Mouse (Mus musculus) MEL (cell line): ENCODE data around the gene Col5a3. TPM values are rescaled to one million over a fixed set of nuclear protein-coding genes. Genes with fewer than 3 reads are reported as not detected.

ENCODE experiments used
- DNase-seq: peaks from one replicate; pipeline ENCODE4 v3.0.0; 2011; ENCODE audit warnings: low read depth, low spot score
- H3K27ac ChIP-seq: 2 replicates; pipeline ENCODE4 v1.5.1; 2012; ENCODE audit warnings: low read depth, mild to moderate bottlenecking, control low read depth, low read length, moderate library complexity; ENCODE audit not compliant: control insufficient read depth
- H3K27me3 ChIP-seq, 2 experiments: fragments of 150-350 bp in 1 of 2; sonication (generic) in 1 of 2; 2 replicates each; pipeline ENCODE4 v1.6.1; 2012; ENCODE audit warnings: low read length in 2 of 2, mild to moderate bottlenecking in 2 of 2, improper control_type of control experiment in 1 of 2, moderate library complexity in 1 of 2; ENCODE audit not compliant: insufficient read depth in 2 of 2, control insufficient read depth in 1 of 2
- H3K36me3 ChIP-seq, 2 experiments: 2 replicates each; pipeline ENCODE4 v1.6.1; 2012 to 2014; ENCODE audit warnings: low read length in 2 of 2, improper control_type of control experiment in 1 of 2, inconsistent platforms in 1 of 2, mild to moderate bottlenecking in 1 of 2; ENCODE audit not compliant: insufficient read depth in 2 of 2, control insufficient read depth in 1 of 2
- H3K4me1 ChIP-seq, 2 experiments: fragments of 150-350 bp in 1 of 2; sonication (generic) in 1 of 2; 2 replicates each; pipeline ENCODE4 v1.6.1; 2012; ENCODE audit warnings: low read length in 2 of 2, improper control_type of control experiment in 1 of 2, mild to moderate bottlenecking in 1 of 2; ENCODE audit not compliant: insufficient read depth in 2 of 2, control insufficient read depth in 1 of 2
- H3K4me3 ChIP-seq, 2 experiments: fragments of 150-350 bp in 1 of 2; sonication (generic) in 1 of 2; 2 replicates each; pipeline ENCODE4 v1.5.1; 2012; ENCODE audit warnings: low read depth in 2 of 2, low read length in 2 of 2, mild to moderate bottlenecking in 2 of 2, moderate library complexity in 2 of 2, control low read depth in 1 of 2, improper control_type of control experiment in 1 of 2; ENCODE audit not compliant: control insufficient read depth in 1 of 2, insufficient read depth in 1 of 2
- H3K79me2 ChIP-seq: 2 replicates; pipeline ENCODE4 v1.6.1; 2012; ENCODE audit warnings: mild to moderate bottlenecking, low read length, moderate library complexity; ENCODE audit not compliant: control insufficient read depth, poor library complexity, insufficient read depth
- H3K9ac ChIP-seq: 2 replicates; pipeline ENCODE4 v1.6.1; 2012; ENCODE audit warnings: low read depth, mild to moderate bottlenecking, control low read depth, low read length, moderate library complexity; ENCODE audit not compliant: control insufficient read depth, poor library complexity, severe bottlenecking
- H3K9me3 ChIP-seq: fragments of 150-350 bp; sonication (generic); replicated peaks from 2 replicates; pipeline ENCODE4 v1.6.1; 2012; ENCODE audit warnings: mild to moderate bottlenecking, low read length, improper control_type of control experiment, moderate library complexity; ENCODE audit not compliant: insufficient read depth
- BHLHE40 ChIP-seq: IDR thresholded peaks from 2 replicates; pipeline ENCODE4 v1.6.1; 2012; ENCODE audit warnings: low read depth, mild to moderate bottlenecking, inconsistent platforms, low read length, improper control_type of control experiment, borderline replicate concordance
- CHD1 ChIP-seq: IDR thresholded peaks from 2 replicates; pipeline ENCODE4 v1.6.1; 2012; ENCODE audit warnings: low read depth, mild to moderate bottlenecking, inconsistent platforms, low read length, improper control_type of control experiment
- CHD2 ChIP-seq: IDR thresholded peaks from 2 replicates; pipeline ENCODE4 v1.6.1; 2011; ENCODE audit warnings: low read length, improper control_type of control experiment
- CTCF ChIP-seq, 3 experiments: IDR thresholded peaks in 2 of 3; conservative IDR thresholded peaks in 1 of 3; 2 replicates each; pipeline ENCODE4 v1.5.1; 2011 to 2012; ENCODE audit warnings: low read length in 3 of 3, low read depth in 2 of 3, mild to moderate bottlenecking in 2 of 3, improper control_type of control experiment in 1 of 3, inconsistent platforms in 1 of 3, mixed read lengths in 1 of 3, moderate library complexity in 1 of 3; ENCODE audit not compliant: control insufficient read depth in 1 of 3, insufficient read depth in 1 of 3, poor library complexity in 1 of 3, severe bottlenecking in 1 of 3
- E2F4 ChIP-seq: IDR thresholded peaks from 2 replicates; pipeline ENCODE4 v1.6.1; 2011; ENCODE audit warnings: low read depth, low read length, improper control_type of control experiment, borderline replicate concordance
- ELF1 ChIP-seq: IDR thresholded peaks from 2 replicates; pipeline ENCODE4 v1.6.1; 2014; ENCODE audit warnings: low read depth, mild to moderate bottlenecking, inconsistent platforms, low read length, improper control_type of control experiment, moderate library complexity
- EP300 ChIP-seq, 2 experiments: IDR thresholded peaks; 2 replicates each; pipeline ENCODE4 v1.6.1; 2011; ENCODE audit warnings: improper control_type of control experiment in 2 of 2, low read length in 2 of 2, low read depth in 1 of 2, mild to moderate bottlenecking in 1 of 2
- ETS1 ChIP-seq: IDR thresholded peaks from 2 replicates; pipeline ENCODE4 v1.6.1; 2012; ENCODE audit warnings: low read depth, mild to moderate bottlenecking, inconsistent platforms, low read length, improper control_type of control experiment, moderate library complexity
- GABPA ChIP-seq: IDR thresholded peaks from 2 replicates; pipeline ENCODE4 v1.6.1; 2012; ENCODE audit warnings: low read depth, mild to moderate bottlenecking, inconsistent platforms, low read length, improper control_type of control experiment, moderate library complexity
- GATA1 ChIP-seq: IDR thresholded peaks from 2 replicates; pipeline ENCODE4 v1.6.1; 2011; ENCODE audit warnings: low read depth, low read length, improper control_type of control experiment
- HCFC1 ChIP-seq: IDR thresholded peaks from 2 replicates; pipeline ENCODE4 v1.6.1; 2012; ENCODE audit warnings: low read depth, mild to moderate bottlenecking, inconsistent platforms, low read length, improper control_type of control experiment, moderate library complexity
- JUND ChIP-seq: IDR thresholded peaks from 2 replicates; pipeline ENCODE4 v1.6.1; 2011; ENCODE audit warnings: low read depth, mild to moderate bottlenecking, improper control_type of control experiment, low read length
- KAT2A ChIP-seq: conservative IDR thresholded peaks from 2 replicates; pipeline ENCODE4 v1.6.1; 2012; ENCODE audit warnings: low read depth, low read length, improper control_type of control experiment, inconsistent platforms
- MAFK ChIP-seq: IDR thresholded peaks from 2 replicates; pipeline ENCODE4 v1.6.1; 2011; ENCODE audit warnings: low read depth, mild to moderate bottlenecking, low read length, improper control_type of control experiment, borderline replicate concordance
- MAX ChIP-seq: IDR thresholded peaks from 2 replicates; pipeline ENCODE4 v1.6.1; 2011; ENCODE audit warnings: low read length, improper control_type of control experiment
- MEF2A ChIP-seq: IDR thresholded peaks from 2 replicates; pipeline ENCODE4 v1.6.1; 2014; ENCODE audit warnings: low read depth, mild to moderate bottlenecking, inconsistent platforms, low read length, improper control_type of control experiment; ENCODE audit not compliant: poor library complexity, insufficient replicate concordance, severe bottlenecking; ENCODE audit errors: extremely low read depth
- MXI1 ChIP-seq: IDR thresholded peaks from 2 replicates; pipeline ENCODE4 v1.6.1; 2011; ENCODE audit warnings: mild to moderate bottlenecking, low read depth, low read length, improper control_type of control experiment
- MYB ChIP-seq: IDR thresholded peaks from 2 replicates; pipeline ENCODE4 v1.6.1; 2011; ENCODE audit warnings: mild to moderate bottlenecking, low read depth, low read length, improper control_type of control experiment
- MYC ChIP-seq: IDR thresholded peaks from 2 replicates; pipeline ENCODE4 v1.6.1; 2011; ENCODE audit warnings: low read depth, mild to moderate bottlenecking, low read length, improper control_type of control experiment, moderate library complexity
- NELFE ChIP-seq: IDR thresholded peaks from 2 replicates; pipeline ENCODE4 v1.6.1; 2011; ENCODE audit warnings: low read depth, low read length, improper control_type of control experiment
- POLR2A ChIP-seq, 2 experiments: IDR thresholded peaks; 2 replicates each; pipeline ENCODE4 v1.6.1; 2011 to 2012; ENCODE audit warnings: low read length in 2 of 2, mild to moderate bottlenecking in 2 of 2, control low read depth in 1 of 2, improper control_type of control experiment in 1 of 2, low read depth in 1 of 2, moderate library complexity in 1 of 2; ENCODE audit not compliant: control insufficient read depth in 1 of 2, insufficient read depth in 1 of 2, poor library complexity in 1 of 2
- POLR2AphosphoS2 ChIP-seq: IDR thresholded peaks from 2 replicates; pipeline ENCODE4 v1.6.1; 2011; ENCODE audit warnings: low read length, improper control_type of control experiment
- RAD21 ChIP-seq: IDR thresholded peaks from 2 replicates; pipeline ENCODE4 v1.6.1; 2011; ENCODE audit warnings: mild to moderate bottlenecking, low read depth, low read length, improper control_type of control experiment
- RCOR1 ChIP-seq: IDR thresholded peaks from 2 replicates; pipeline ENCODE4 v1.6.1; 2012; ENCODE audit warnings: low read depth, mild to moderate bottlenecking, inconsistent platforms, low read length, improper control_type of control experiment
- SIN3A ChIP-seq: IDR thresholded peaks from 2 replicates; pipeline ENCODE4 v1.6.1; 2012; ENCODE audit warnings: low read length, improper control_type of control experiment, inconsistent platforms
- SMC3 ChIP-seq: IDR thresholded peaks from 2 replicates; pipeline ENCODE4 v1.6.1; 2011; ENCODE audit warnings: low read depth, low read length, improper control_type of control experiment
- TAL1 ChIP-seq: IDR thresholded peaks from 2 replicates; pipeline ENCODE4 v1.6.1; 2012; ENCODE audit warnings: mild to moderate bottlenecking, inconsistent platforms, low read length, moderate library complexity, mixed read lengths
- TBP ChIP-seq: IDR thresholded peaks from 2 replicates; pipeline ENCODE4 v1.8.0; 2011; ENCODE audit warnings: low read depth, low read length, improper control_type of control experiment
- TCF12 ChIP-seq: IDR thresholded peaks from 2 replicates; pipeline ENCODE4 v1.6.1; 2014; ENCODE audit warnings: low read depth, mild to moderate bottlenecking, inconsistent platforms, low read length, improper control_type of control experiment, moderate library complexity
- UBTF ChIP-seq: IDR thresholded peaks from 2 replicates; pipeline ENCODE4 v1.6.1; 2012; ENCODE audit warnings: low read depth, mild to moderate bottlenecking, inconsistent platforms, low read length, improper control_type of control experiment, moderate library complexity, borderline replicate concordance; ENCODE audit not compliant: insufficient read depth
- USF1 ChIP-seq: IDR thresholded peaks from 2 replicates; pipeline ENCODE4 v1.6.1; 2014; ENCODE audit warnings: low read depth, mild to moderate bottlenecking, inconsistent platforms, low read length, improper control_type of control experiment, moderate library complexity
- USF2 ChIP-seq, 2 experiments: IDR thresholded peaks; 2 replicates each; pipeline ENCODE4 v1.6.1; 2011 to 2012; ENCODE audit warnings: improper control_type of control experiment in 2 of 2, low read length in 2 of 2, borderline replicate concordance in 1 of 2, inconsistent platforms in 1 of 2, low read depth in 1 of 2, mild to moderate bottlenecking in 1 of 2; ENCODE audit not compliant: insufficient read depth in 1 of 2
- ZC3H11A ChIP-seq: IDR thresholded peaks from 2 replicates; pipeline ENCODE4 v1.6.1; 2012; ENCODE audit warnings: low read depth, mild to moderate bottlenecking, inconsistent platforms, low read length, improper control_type of control experiment
- ZKSCAN1 ChIP-seq: IDR thresholded peaks from 2 replicates; pipeline ENCODE4 v1.6.1; 2012; ENCODE audit warnings: low read depth, mild to moderate bottlenecking, inconsistent platforms, low read length, improper control_type of control experiment, moderate library complexity
- ZMIZ1 ChIP-seq: IDR thresholded peaks from 2 replicates; pipeline ENCODE4 v1.6.1; 2012; ENCODE audit warnings: low read depth, mild to moderate bottlenecking, inconsistent platforms, low read length, improper control_type of control experiment, moderate library complexity
- polyA plus RNA-seq, 2 experiments: library from polyadenylated mRNA; stranded (reverse) in 1 of 2; unstranded in 1 of 2; fragments of >175 nt in 1 of 2; fragments of >200 nt in 1 of 2; gene quantifications; 2 replicates each; pipeline versions ENCODE4 v1.2.1 to v1.2.4; 2012; ENCODE audit warnings: low replicate concordance in 2 of 2, low read depth in 1 of 2; ENCODE audit not compliant: insufficient read length in 2 of 2, insufficient read depth in 1 of 2, missing spikeins in 1 of 2
- total RNA-seq: library from RNA; depleted of rRNA; stranded (reverse); fragments of 300-350 nt; gene quantifications from 2 replicates; pipeline ENCODE4 v1.2.3, GENCODE M21; 2012

Col5a3 gene
- total and polyA plus RNA-seq, 3 experiments = 0.08 to 0.53 TPM; not detected in 1

DNA sequence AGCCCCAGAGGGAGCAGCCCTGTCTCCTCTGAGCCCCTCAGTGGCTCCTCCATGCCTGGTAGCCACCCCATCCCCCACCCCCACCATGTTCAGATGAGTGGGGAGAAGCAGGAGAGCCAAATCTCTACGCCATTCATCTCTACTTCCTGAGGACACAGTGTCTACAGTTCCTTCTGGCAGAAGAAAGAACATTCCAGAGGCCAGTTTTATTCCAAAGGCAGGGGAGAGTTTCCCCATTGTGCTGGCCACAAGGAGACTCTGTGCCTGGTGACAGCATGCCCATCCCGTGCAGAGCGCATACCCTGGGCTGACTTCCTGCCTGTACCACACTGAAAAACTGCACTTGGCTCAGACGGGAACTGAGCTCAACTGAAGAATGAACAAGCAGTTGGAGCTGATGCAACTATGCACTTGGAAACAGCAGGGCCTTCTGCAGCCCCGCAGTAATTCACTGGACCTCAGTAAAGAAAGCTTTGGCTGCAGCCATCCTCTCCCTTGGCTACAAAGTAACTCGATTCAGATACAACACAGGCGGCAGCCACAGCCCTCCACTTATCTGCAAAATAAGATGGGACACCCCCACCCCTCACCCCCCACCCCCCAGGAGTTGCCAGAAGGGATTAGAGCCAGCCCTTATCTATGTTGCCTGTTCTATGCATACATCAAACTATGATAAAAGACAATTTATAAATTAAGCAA, 20.6 kb downstream of the Col5a3 start:
- H3K4me1 ChIP-seq = peaks cover 9 to 16% of the 10 kb centered on the region in 2 experiments
- peak overlapping the region; percentile 56 for H3K9ac ChIP-seq
- peaks cover 5 to 6% of the 10 kb centered on the region in 2 experiments; a peak in 2 of 4 replicates for H3K27me3 ChIP-seq
- H3K36me3 ChIP-seq = peaks cover 0 to 12% of the 10 kb centered on the region in 2 experiments; a peak in 2 of 4 replicates
- no peaks in the 10 kb centered on the region for H3K9me3 ChIP-seq
- peak; percentile 94 for DNase-seq
- peak overlapping the region; percentile 74 for H3K27ac ChIP-seq
- peak overlapping the region; percentile 46 to 51 for H3K4me3 ChIP-seq
- H3K79me2 ChIP-seq = no peaks in the 10 kb centered on the region
- TF ChIP-seq RCOR1 (0 out of 2 replicates have a peak, but pooled peaks have one; percentile 39), GATA1 (peak; percentile 65), POLR2AphosphoS2 (peak; percentile 41; the same call in 1 of the 2 replicates), ZMIZ1 (0 out of 2 replicates have a peak, but pooled peaks have one; percentile 54), CHD1 (no peak), MXI1 (peak; percentile 82), JUND (0 out of 2 replicates have a peak, but pooled peaks have one; percentile 3), HCFC1 (peak; percentile 64), CTCF (IDR thresholded peaks at IDR 0.05 in 2 of 3, conservative IDR thresholded peaks at IDR 0.05 in 1 of 3; ENCODE audit: control insufficient read depth in 1 of 3, insufficient read depth in 1 of 3, low read depth in 2 of 3, low read length in 3 of 3, poor library complexity in 1 of 3, severe bottlenecking in 1 of 3) (no peak), EP300 (IDR thresholded peaks at IDR 0.05; ENCODE audit: low read depth in 1 of 2, low read length in 2 of 2) (peak; percentile 47 to 60; a peak in 2 of 4 replicates), KAT2A (no peak; the same call in 1 of the 2 replicates), MEF2A (no peak), ELF1 (peak; percentile 70), MYB (peak; percentile 86), TAL1 (no peak), E2F4 (no peak), GABPA (no peak), ETS1 (peak; percentile 59), TBP (peak; percentile 65), MYC (peak; percentile 74), NELFE (peak; percentile 59; the same call in 1 of the 2 replicates), ZC3H11A (no peak), POLR2A (IDR thresholded peaks at IDR 0.05; ENCODE audit: control insufficient read depth in 1 of 2, insufficient read depth in 1 of 2, low read depth in 1 of 2, low read length in 2 of 2, poor library complexity in 1 of 2) (peak in 1 of 2 experiments; percentile 62; a peak in 3 of 4 replicates), SIN3A (peak; percentile 77), MAX (0 out of 2 replicates have a peak, but pooled peaks have one; percentile 7), SMC3 (no peak), ZKSCAN1 (0 out of 2 replicates have a peak, but pooled peaks have one; percentile 6), BHLHE40 (peak; percentile 66), UBTF (0 out of 2 replicates have a peak, but pooled peaks have one; percentile 50), CHD2 (peak; percentile 50), USF2 (IDR thresholded peaks at IDR 0.05; ENCODE audit: borderline replicate concordance in 1 of 2, insufficient read depth in 1 of 2, low read depth in 1 of 2, low read length in 2 of 2) (no peak), USF1 (no peak), TCF12 (peak; percentile 56; the same call in 1 of the 2 replicates), MAFK (0 out of 2 replicates have a peak, but pooled peaks have one; percentile 3), RAD21 (no peak)
